In the genomic region with DNA sequence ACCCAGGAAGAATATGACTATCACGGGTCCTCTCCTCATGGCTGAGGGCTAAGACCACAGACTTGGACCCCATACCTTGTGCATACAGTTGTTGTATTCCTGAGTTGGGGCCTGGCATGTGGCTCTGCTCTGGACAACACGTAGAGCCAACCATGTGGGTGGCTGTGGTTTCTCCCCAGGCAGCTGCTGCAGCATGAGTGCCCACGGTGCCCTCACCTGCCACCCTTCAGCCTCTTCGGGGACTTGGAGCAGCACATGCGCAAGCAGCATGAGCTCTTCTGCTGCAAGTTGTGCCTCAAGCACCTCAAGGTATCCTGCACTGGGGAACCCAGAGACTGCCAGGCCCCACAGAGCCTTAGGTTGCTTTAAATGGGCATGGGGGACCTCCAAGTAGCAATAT, we compare ENCODE assay signal across 12 mouse cellular contexts. TPM values are rescaled to one million over a fixed set of nuclear protein-coding genes. Genes with fewer than 3 reads are reported as not detected.
"Had no signal": no experiment of that assay in that cellular context is flagged by ENCODE, and none has a peak within 500 bp of the region (broad histone marks: within the 10 kb centered on the region; RNA-seq: fewer than 3 reads in every experiment).

No protein-coding gene starts in this region.

- H3K4me3 ChIP-seq: liver, embryonic 15.5 days; lung, embryonic 15.5 days; megakaryocyte, embryonic 14.5 days; midbrain, embryonic 12.5 days; neural tube, embryonic 12.5 days had no signal

- DNase-seq: right cerebral cortex, postnatal 25 days had no signal

- H3K4me2 ChIP-seq: liver, embryonic 15.5 days; lung, embryonic 15.5 days; midbrain, embryonic 12.5 days; neural tube, embryonic 12.5 days had no signal

- H3K9me3 ChIP-seq: liver, embryonic 15.5 days; lung, embryonic 15.5 days; megakaryocyte, embryonic 14.5 days; midbrain, embryonic 12.5 days; neural tube, embryonic 12.5 days had no signal

- H3K27me3 ChIP-seq: liver, embryonic 15.5 days; lung, embryonic 15.5 days; megakaryocyte, embryonic 14.5 days; midbrain, embryonic 12.5 days; neural tube, embryonic 12.5 days had no signal

RNA-seq across cellular contexts. Expression of gene Syngr3, which starts 12.9 kb away (rescaled TPM):
- total RNA-seq: megakaryocyte progenitor cell, adult 5-6 weeks had no signal

RNA-seq across cellular contexts. Expression of gene Npw, which starts 18.6 kb away (rescaled TPM):
- total RNA-seq: megakaryocyte progenitor cell, adult 5-6 weeks had no signal
- polyA plus RNA-seq: liver, postnatal 0 days; macrophage; midbrain, embryonic 12.5 days; midbrain, embryonic 14.5 days; neural tube, embryonic 12.5 days; neural tube, embryonic 14.5 days; thymus, postnatal 0 days had no signal
